Mouse (Mus musculus) heart, embryonic 14.5 days (tissue): ENCODE results near the gene BC051142. TPM values are rescaled to one million over a fixed set of nuclear protein-coding genes. Genes with fewer than 3 reads are reported as not detected.
"Not testable (repeated sequence)": the region's sequence is repeated elsewhere in the genome, so short reads cannot be mapped to it uniquely, and the experiment has no call there.

Experiments used
- ATAC-seq: fragments of 200-750 bp; cut with Nextera tagmentation; 2 replicates; pipeline ENCODE4 v1.8.0; 2017; ENCODE audit warnings: low read depth, moderate TSS enrichment; ENCODE audit not compliant: insufficient number of reproducible peaks, insufficient read depth, low FRiP score
- H3K27ac ChIP-seq, 2 experiments: fragments of 200-500 bp in 1 of 2; fragments of 300-500 bp in 1 of 2; sonication (generic) in 1 of 2; replicated peaks in 1 of 2; 2 replicates each; pipeline ENCODE4 v1.5.1; 2012 to 2014; ENCODE audit warnings: low read depth in 2 of 2, low read length in 2 of 2, control low read depth in 1 of 2, mild to moderate bottlenecking in 1 of 2, mixed read lengths in 1 of 2; ENCODE audit not compliant: control insufficient read depth in 1 of 2, insufficient read depth in 1 of 2
- H3K27me3 ChIP-seq: fragments of 300-500 bp; sonication (generic); 2 replicates; pipeline ENCODE4 v1.6.1; 2014; ENCODE audit warnings: mild to moderate bottlenecking, low read length, control low read depth; ENCODE audit not compliant: control insufficient read depth, insufficient read depth
- H3K36me3 ChIP-seq: fragments of 300-500 bp; sonication (generic); 2 replicates; pipeline ENCODE4 v1.6.1; 2014; ENCODE audit warnings: mild to moderate bottlenecking, control low read depth, low read length, mixed read lengths; ENCODE audit not compliant: control insufficient read depth, insufficient read depth
- H3K4me1 ChIP-seq, 2 experiments: fragments of 200-500 bp in 1 of 2; fragments of 300-500 bp in 1 of 2; sonication (generic) in 1 of 2; 2 replicates each; pipeline ENCODE4 v1.6.1; 2012 to 2014; ENCODE audit warnings: low read length in 2 of 2, control low read depth in 1 of 2, mixed read lengths in 1 of 2; ENCODE audit not compliant: control insufficient read depth in 2 of 2, insufficient read depth in 2 of 2
- H3K4me2 ChIP-seq: fragments of 300-500 bp; sonication (generic); 2 replicates; pipeline ENCODE4 v1.6.1; 2014; ENCODE audit warnings: mild to moderate bottlenecking, low read length
- H3K4me3 ChIP-seq, 2 experiments: fragments of 200-500 bp in 1 of 2; fragments of 300-500 bp in 1 of 2; sonication (generic) in 1 of 2; 2 replicates each; pipeline ENCODE4 v1.5.1; 2012 to 2014; ENCODE audit warnings: low read length in 2 of 2, mild to moderate bottlenecking in 2 of 2, control low read depth in 1 of 2, low read depth in 1 of 2, moderate library complexity in 1 of 2; ENCODE audit not compliant: control insufficient read depth in 1 of 2, insufficient read depth in 1 of 2
- H3K9ac ChIP-seq: fragments of 300-500 bp; sonication (generic); 2 replicates; pipeline ENCODE4 v1.6.1; 2014; ENCODE audit warnings: mild to moderate bottlenecking, low read length
- H3K9me3 ChIP-seq: fragments of 300-500 bp; sonication (generic); 2 replicates; pipeline ENCODE4 v1.6.1; 2016; ENCODE audit warnings: low read length, control low read depth; ENCODE audit not compliant: control insufficient read depth
- WGBS: fragments of 180-500 bp; shearing (Covaris S2); extraction: QIAGEN DNeasy Blood & Tissue Kit; methylation state at CpG from one replicate; pipeline ENCODE4 v1.1.7; 2014; 5-methylcytosine and 5-hydroxymethylcytosine counted together
- polyA plus RNA-seq: library from polyadenylated mRNA; unstranded; fragments of >200 nt; fragmentation: Nextera tagmentation; extraction: Ambion mirVana; gene quantifications from 2 replicates; pipeline ENCODE4 v1.2.1, GENCODE M21; 2014

The BC051142 gene
- polyA plus RNA-seq, 1 experiment from 2014 or later: not detected

GRCm38 (mm10) chr17:34441990-34442389, 43.4 kb downstream of the BC051142 start:
- no peak overlapping the region for H3K4me2 ChIP-seq
- H3K9ac ChIP-seq: no peak overlapping the region
- WGBS: 84% methylated on average over 7 of the region's 7 CpGs
- no peak overlapping the region for H3K27ac ChIP-seq
- H3K4me3 ChIP-seq: no peak overlapping the region
- H3K9me3 ChIP-seq: no peaks in the 10 kb centered on the region
- H3K4me1 ChIP-seq: no peaks in the 10 kb centered on the region
- ATAC-seq: no peak
- no peaks in the 10 kb centered on the region for H3K27me3 ChIP-seq
- H3K36me3 ChIP-seq: no peaks in the 10 kb centered on the region

GRCm38 (mm10) chr17:34448473-34449041, 49.9 kb downstream of the BC051142 start:
- Histone ChIP-seq H3K27me3 (no peaks in the 10 kb centered on the region), H3K9ac (no peak overlapping the region), H3K4me1 (peaks cover 0 to 3% of the 10 kb centered on the region in 2 experiments; a peak in 1 of 4 replicates), H3K36me3 (no peaks in the 10 kb centered on the region), H3K4me3 (no peak overlapping the region), H3K4me2 (no peak overlapping the region), H3K9me3 (no peaks in the 10 kb centered on the region), H3K27ac (no peak overlapping the region)
- WGBS: 11% methylated on average over 6 of the region's 6 CpGs
- no peak for ATAC-seq

- no peak for ATAC-seq
- Histone ChIP-seq H3K9me3 (no peaks in the 10 kb centered on the region), H3K27me3 (no peaks in the 10 kb centered on the region; the same call in 1 of the 2 replicates), H3K4me2 (no peak overlapping the region), H3K36me3 (no peaks in the 10 kb centered on the region), H3K4me1 (no peaks in the 10 kb centered on the region), H3K27ac (no peak overlapping the region), H3K4me3 (no peak overlapping the region), H3K9ac (no peak overlapping the region)
- WGBS: 72% methylated on average over 4 of the region's 4 CpGs
These were observed 59.0 kb downstream of the BC051142 start for GRCm38 (mm10) chr17:34457668-34458067.

- 76% methylated on average over 3 of the region's 3 CpGs for WGBS
These were observed 60.6 kb downstream of the BC051142 start for GRCm38 (mm10) chr17:34459255-34459654.

GRCm38 (mm10) chr17:34465906-34466305, 67.3 kb downstream of the BC051142 start:
- H3K4me2 ChIP-seq: not testable (repeated sequence)

More at GRCm38 (mm10) chr17:34459255-34459654, 60.6 kb downstream of the BC051142 start:
- no peak overlapping the region for H3K27ac ChIP-seq
- H3K9ac ChIP-seq: no peak overlapping the region
- no peak overlapping the region for H3K4me3 ChIP-seq
- no peaks in the 10 kb centered on the region; the same call in 1 of the 2 replicates for H3K27me3 ChIP-seq
- H3K4me2 ChIP-seq: no peak overlapping the region
- no peak for ATAC-seq
- no peaks in the 10 kb centered on the region for H3K9me3 ChIP-seq
- H3K4me1 ChIP-seq: no peaks in the 10 kb centered on the region
- H3K36me3 ChIP-seq: no peaks in the 10 kb centered on the region

GRCm38 (mm10) chr17:34470491-34470890, 71.9 kb downstream of the BC051142 start:
- Histone ChIP-seq H3K27me3 (no peaks in the 10 kb centered on the region), H3K27ac (no peak overlapping the region), H3K4me2 (no peak overlapping the region), H3K36me3 (no peaks in the 10 kb centered on the region), H3K4me1 (no peaks in the 10 kb centered on the region), H3K4me3 (no peak overlapping the region), H3K9ac (no peak overlapping the region), H3K9me3 (no peaks in the 10 kb centered on the region)
- 63% methylated on average over 2 of the region's 2 CpGs for WGBS
- ATAC-seq: no peak

More at GRCm38 (mm10) chr17:34465906-34466305, 67.3 kb downstream of the BC051142 start:
- H3K9me3 ChIP-seq, H3K4me1 ChIP-seq, H3K9ac ChIP-seq, H3K27me3 ChIP-seq, H3K4me3 ChIP-seq, H3K27ac ChIP-seq, H3K36me3 ChIP-seq, ATAC-seq: not testable (repeated sequence)

GRCm38 (mm10) chr17:34475060-34475459, 76.4 kb downstream of the BC051142 start:
- Histone ChIP-seq H3K9me3 (no peaks in the 10 kb centered on the region), H3K4me3 (no peak overlapping the region), H3K9ac (no peak overlapping the region), H3K36me3 (no peaks in the 10 kb centered on the region), H3K27ac (no peak overlapping the region), H3K27me3 (no peaks in the 10 kb centered on the region), H3K4me1 (no peaks in the 10 kb centered on the region), H3K4me2 (no peak overlapping the region)
- 65% methylated on average over 3 of the region's 3 CpGs for WGBS
- ATAC-seq: no peak

GRCm38 (mm10) chr17:34476427-34476826, 77.8 kb downstream of the BC051142 start:
- Histone ChIP-seq H3K4me1 (no peaks in the 10 kb centered on the region), H3K9me3 (no peaks in the 10 kb centered on the region), H3K27ac (no peak overlapping the region), H3K36me3 (no peaks in the 10 kb centered on the region), H3K4me2 (no peak overlapping the region), H3K27me3 (no peaks in the 10 kb centered on the region), H3K4me3 (no peak overlapping the region), H3K9ac (no peak overlapping the region)
- 76% methylated on average over 1 of the region's 2 CpGs for WGBS
- ATAC-seq: no peak; the same call in 1 of the 2 replicates
